Mouse (Mus musculus) bone marrow, adult 2 months (tissue): ENCODE results near the gene Cul7. TPM values are rescaled to one million over a fixed set of nuclear protein-coding genes. Genes with fewer than 3 reads are reported as not detected.
A peak's percentile ranks its signal among the peaks of the same experiment; 100 is the strongest.

Source experiments
- H3K27ac ChIP-seq: fragments of 200-500 bp; 2 replicates; pipeline ENCODE4 v1.5.1; 2012; ENCODE audit warnings: low read depth, mild to moderate bottlenecking, control low read depth, inconsistent platforms, low read length; ENCODE audit not compliant: control insufficient read depth, poor library complexity, insufficient read depth
- H3K4me1 ChIP-seq: fragments of 200-500 bp; 2 replicates; pipeline ENCODE4 v1.6.1; 2011; ENCODE audit warnings: low read length; ENCODE audit not compliant: control insufficient read depth, insufficient read depth
- H3K4me3 ChIP-seq: fragments of 200-500 bp; replicated peaks from 2 replicates; pipeline ENCODE3; 2011; ENCODE audit warnings: mild to moderate bottlenecking, low read depth, low read length, control low read depth; ENCODE audit not compliant: control insufficient read depth
- CTCF ChIP-seq: fragments of 200-500 bp; IDR thresholded peaks from 2 replicates; pipeline ENCODE4 v1.5.1; 2011; ENCODE audit warnings: low read length, control low read depth; ENCODE audit not compliant: control insufficient read depth, insufficient read depth
- POLR2A ChIP-seq: fragments of 200-500 bp; IDR thresholded peaks from 2 replicates; pipeline ENCODE4 v1.6.1; 2011; ENCODE audit warnings: low read depth, mild to moderate bottlenecking, control low read depth, low read length, borderline replicate concordance; ENCODE audit not compliant: control insufficient read depth
- WGBS: fragments of 180-500 bp; shearing (Covaris S2); methylation state at CpG from one replicate; pipeline ENCODE4 v1.1.7; 2018; 5-methylcytosine and 5-hydroxymethylcytosine counted together
- polyA plus RNA-seq: library from polyadenylated mRNA; stranded (reverse); fragments of >200 nt; gene quantifications from 2 replicates; pipeline ENCODE4 v1.2.4, GENCODE M21; 2011; ENCODE audit warnings: low replicate concordance; ENCODE audit not compliant: missing spikeins, insufficient read depth, insufficient read length

The Cul7 gene
- polyA plus RNA-seq, 1 experiment, result 12.5 TPM

- peak within 1 kb of the TSS; percentile 83 for H3K4me3 ChIP-seq
- H3K4me1 ChIP-seq, result peaks cover 4% of the 10 kb centered on the region
- TF ChIP-seq POLR2A (peak; percentile 42; the same call in 1 of the 2 replicates), CTCF (no peak)
- WGBS, result under 1% methylated on average over 49 of the region's 49 CpGs
- peak within 1 kb of the TSS; percentile 80 for H3K27ac ChIP-seq
Measured at GRCm38 (mm10) chr17:46680760-46681373, 30.7 kb downstream of the Cul7 start, which contains the start of gene Klhdc3. Gene Klhdc3 (minus strand): TSS chr17:46680914.

GRCm38 (mm10) chr17:46681466-46682118, 31.5 kb downstream of the Cul7 start:
- Histone ChIP-seq H3K4me3 (peak overlapping the region; percentile 65), H3K27ac (no peak overlapping the region; the same call in 1 of the 2 replicates), H3K4me1 (peaks cover 4% of the 10 kb centered on the region)
- no peak for TF ChIP-seq CTCF
- no peak for TF ChIP-seq POLR2A
- 32% methylated on average over 12 of the region's 12 CpGs for WGBS

GRCm38 (mm10) chr17:46682654-46683389, 32.7 kb downstream of the Cul7 start:
- Histone ChIP-seq H3K4me3 (no peak overlapping the region), H3K27ac (no peak overlapping the region), H3K4me1 (peaks cover 4% of the 10 kb centered on the region)
- TF ChIP-seq CTCF (no peak), POLR2A (no peak)
- 92% methylated on average over 16 of the region's 16 CpGs for WGBS

DNA sequence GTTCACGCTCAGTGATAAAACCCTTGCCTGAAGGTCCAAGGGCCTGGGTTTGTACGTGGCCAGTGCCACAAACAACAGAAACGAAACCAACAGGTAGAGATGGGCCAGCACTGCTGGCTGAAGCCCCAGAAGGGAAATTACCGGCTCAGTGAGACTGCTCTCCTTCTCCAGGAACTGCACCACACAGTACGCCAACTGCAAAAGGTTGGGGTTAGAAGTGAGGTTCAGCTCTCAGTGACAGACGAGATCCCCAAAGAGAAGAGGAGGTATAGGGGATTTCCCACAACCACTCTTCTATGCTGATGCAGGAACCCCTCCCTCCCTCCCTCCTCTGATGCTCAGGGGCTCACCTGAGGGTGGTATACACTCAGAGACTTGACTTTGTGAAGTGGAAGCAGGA, 35.8 kb downstream of the Cul7 start:
- TF ChIP-seq POLR2A (no peak), CTCF (no peak)
- 78% methylated on average over 6 of the region's 6 CpGs for WGBS
- no peak overlapping the region for H3K27ac ChIP-seq
- peaks cover 4% of the 10 kb centered on the region for H3K4me1 ChIP-seq
- no peak overlapping the region for H3K4me3 ChIP-seq

- TF ChIP-seq CTCF (no peak), POLR2A (no peak)
- WGBS, result 77% methylated on average over 12 of the region's 12 CpGs
- Histone ChIP-seq H3K27ac (no peak overlapping the region), H3K4me1 (no peaks in the 10 kb centered on the region), H3K4me3 (no peak overlapping the region)
Measured at GRCm38 (mm10) chr17:46690665-46691064, 40.5 kb downstream of the Cul7 start.

DNA sequence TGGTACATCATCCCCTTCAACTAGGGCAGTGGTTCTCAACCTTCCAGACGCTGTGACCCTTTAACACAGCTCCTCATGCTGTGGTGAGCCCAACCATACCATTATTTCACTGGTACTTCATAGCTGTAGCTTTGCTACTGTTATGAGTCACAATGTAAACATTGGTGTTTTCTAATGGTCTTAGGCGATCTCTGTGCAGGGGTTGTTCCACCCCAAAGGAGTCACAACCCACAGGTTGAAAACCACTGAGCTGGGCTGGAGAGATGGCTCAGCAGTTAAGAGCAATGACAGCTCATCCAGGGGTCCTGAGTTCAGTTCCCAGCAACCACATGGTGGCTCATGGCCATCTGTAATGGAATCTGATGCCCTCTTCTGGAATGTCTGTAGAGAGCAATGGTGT, 41.3 kb downstream of the Cul7 start:
- TF ChIP-seq POLR2A (no peak), CTCF (no peak)
- H3K4me3 ChIP-seq, result no peak overlapping the region
- H3K27ac ChIP-seq, result no peak overlapping the region
- WGBS, result 88% methylated on average over 2 of the region's 2 CpGs
- no peaks in the 10 kb centered on the region for H3K4me1 ChIP-seq

DNA sequence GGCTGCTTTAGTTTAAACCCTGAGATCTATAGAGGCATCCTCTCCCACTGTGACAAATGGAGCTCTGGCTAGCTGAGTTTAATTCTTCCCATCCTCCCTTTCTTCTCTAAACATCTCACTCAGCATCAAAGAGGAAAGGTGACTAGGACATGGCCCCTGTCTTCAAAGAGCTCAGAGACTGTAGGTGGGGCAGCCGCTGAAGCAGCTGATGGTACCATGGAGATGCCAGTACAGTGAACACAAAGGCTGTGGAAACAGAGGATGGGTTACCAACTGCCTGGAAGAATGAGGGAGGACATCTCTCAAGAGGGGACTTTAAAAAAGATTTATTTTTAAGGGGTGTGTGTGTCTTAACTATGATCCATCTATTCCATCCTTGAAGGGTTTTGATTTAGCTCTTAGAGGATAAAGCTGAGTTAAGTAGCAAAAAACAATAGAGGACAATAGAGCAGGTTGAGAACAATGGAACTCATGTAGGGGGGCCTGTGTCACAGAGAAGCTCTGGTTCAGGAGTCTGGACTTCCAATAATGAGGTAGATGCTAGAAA, 44.5 kb downstream of the Cul7 start:
- H3K27ac ChIP-seq, result no peak overlapping the region
- H3K4me3 ChIP-seq, result no peak overlapping the region
- H3K4me1 ChIP-seq, result no peaks in the 10 kb centered on the region
- TF ChIP-seq CTCF (no peak), POLR2A (no peak)
- WGBS, result 96% methylated on average over 1 of the region's 1 CpGs

- H3K4me3 ChIP-seq, result no peak overlapping the region
- no peak for TF ChIP-seq POLR2A
- TF ChIP-seq CTCF, result no peak
- peaks cover 1% of the 10 kb centered on the region for H3K4me1 ChIP-seq
- no peak overlapping the region for H3K27ac ChIP-seq
- 94% methylated on average over 6 of the region's 6 CpGs for WGBS
Measured at GRCm38 (mm10) chr17:46698515-46698914, 48.4 kb downstream of the Cul7 start.
